Comparison of ENCODE assay signal across 9 mouse cellular contexts in genomic region chr9:32115786-32116185, GRCm38 (mm10). TPM values are rescaled to one million over a fixed set of nuclear protein-coding genes. Genes with fewer than 3 reads are reported as not detected.
DNase-seq lines count a peak whose midpoint lies in the region; ATAC-seq lines count a peak whose summit lies in the region.
"Had no signal": no experiment of that assay in that cellular context is flagged by ENCODE, and none has a peak within 500 bp of the region (broad histone marks: within the 10 kb centered on the region; RNA-seq: fewer than 3 reads in every experiment).

Arhgap32 (plus strand) TSS chr9:32116136.

- H3K9ac ChIP-seq in heart, embryonic 11.5 days (ENCODE audit: low read depth, low read length) = no peak within 1 kb of the TSS
- H3K9ac ChIP-seq in neural tube, embryonic 11.5 days (ENCODE audit: low read length) = no peak within 1 kb of the TSS
- no peak within 1 kb of the TSS for H3K9ac ChIP-seq in neural tube, embryonic 15.5 days (replicated peaks)
- no peak within 1 kb of the TSS for H3K9ac ChIP-seq in intestine, embryonic 16.5 days (ENCODE audit: low read depth, low read length)
- H3K9ac ChIP-seq in liver, embryonic 12.5 days = no peak within 1 kb of the TSS

- no peaks in the 10 kb centered on the region for H3K36me3 ChIP-seq in heart, embryonic 11.5 days (ENCODE audit: control insufficient read depth, insufficient read depth, low read length)
- no peaks in the 10 kb centered on the region for H3K36me3 ChIP-seq in neural tube, embryonic 11.5 days (ENCODE audit: control insufficient read depth, insufficient read depth, low read length)
- no peaks in the 10 kb centered on the region for H3K36me3 ChIP-seq in neural tube, embryonic 15.5 days
- H3K36me3 ChIP-seq in intestine, embryonic 16.5 days (ENCODE audit: control insufficient read depth, insufficient read depth, low read length) = no peaks in the 10 kb centered on the region
- H3K36me3 ChIP-seq in liver, embryonic 12.5 days = no peaks in the 10 kb centered on the region

- H3K9me3 ChIP-seq in heart, embryonic 11.5 days (replicated peaks; ENCODE audit: control insufficient read depth, low read length) = no peaks in the 10 kb centered on the region
- no peaks in the 10 kb centered on the region for H3K9me3 ChIP-seq in neural tube, embryonic 11.5 days (ENCODE audit: control insufficient read depth, low read length)
- H3K9me3 ChIP-seq in neural tube, embryonic 15.5 days (replicated peaks) = no peaks in the 10 kb centered on the region
- no peaks in the 10 kb centered on the region for H3K9me3 ChIP-seq in intestine, embryonic 16.5 days (ENCODE audit: control insufficient read depth, low read length)
- no peaks in the 10 kb centered on the region for H3K9me3 ChIP-seq in liver, embryonic 12.5 days (replicated peaks)

- H3K27ac ChIP-seq in heart, embryonic 11.5 days (ENCODE audit: low read depth, low read length) = no peak within 1 kb of the TSS
- H3K27ac ChIP-seq in neural tube, embryonic 11.5 days (ENCODE audit: low read depth, low read length) = no peak within 1 kb of the TSS
- H3K27ac ChIP-seq in neural tube, embryonic 15.5 days (replicated peaks) = no peak within 1 kb of the TSS
- no peak within 1 kb of the TSS for H3K27ac ChIP-seq in intestine, embryonic 16.5 days (ENCODE audit: low read length)
- no peak within 1 kb of the TSS for H3K27ac ChIP-seq in liver, embryonic 12.5 days
- H3K27ac ChIP-seq: macrophage had no signal

- 89% methylated on average over 1 of the region's 1 CpGs for WGBS in heart, embryonic 11.5 days (ENCODE audit: insufficient replicate concordance)
- whole genome bisulfite sequencing in neural tube, embryonic 11.5 days = 86% methylated on average over 1 of the region's 1 CpGs
- whole genome bisulfite sequencing in neural tube, embryonic 15.5 days = 100% methylated on average over 1 of the region's 1 CpGs
- WGBS in intestine, embryonic 16.5 days = 93% methylated on average over 1 of the region's 1 CpGs
- 68% methylated on average over 1 of the region's 1 CpGs for WGBS in liver, embryonic 12.5 days (ENCODE audit: insufficient replicate concordance)

- H3K27me3 ChIP-seq in heart, embryonic 11.5 days (ENCODE audit: control insufficient read depth, insufficient read depth, low read length) = no peaks in the 10 kb centered on the region
- H3K27me3 ChIP-seq in neural tube, embryonic 11.5 days (ENCODE audit: control insufficient read depth, insufficient read depth, low read length) = no peaks in the 10 kb centered on the region
- H3K27me3 ChIP-seq in neural tube, embryonic 15.5 days (replicated peaks) = no peaks in the 10 kb centered on the region
- H3K27me3 ChIP-seq in intestine, embryonic 16.5 days (replicated peaks; ENCODE audit: control insufficient read depth, insufficient read depth, low read length) = no peaks in the 10 kb centered on the region
- H3K27me3 ChIP-seq in liver, embryonic 12.5 days (replicated peaks) = no peaks in the 10 kb centered on the region

- H3K4me3 ChIP-seq in heart, embryonic 11.5 days (ENCODE audit: low read depth, low read length) = no peak within 1 kb of the TSS
- H3K4me3 ChIP-seq in neural tube, embryonic 11.5 days (ENCODE audit: low read depth, low read length) = no peak within 1 kb of the TSS
- no peak within 1 kb of the TSS for H3K4me3 ChIP-seq in neural tube, embryonic 15.5 days (replicated peaks)
- H3K4me3 ChIP-seq in intestine, embryonic 16.5 days (ENCODE audit: low read length) = no peak within 1 kb of the TSS
- no peak within 1 kb of the TSS for H3K4me3 ChIP-seq in liver, embryonic 12.5 days

- no peak for ATAC-seq in heart, embryonic 11.5 days (replicated peaks; ENCODE audit: insufficient number of reproducible peaks, low FRiP score, low TSS enrichment)
- no peak for ATAC-seq in neural tube, embryonic 11.5 days (ENCODE audit: insufficient read depth, low FRiP score, low TSS enrichment)
- no peak for ATAC-seq in neural tube, embryonic 15.5 days (ENCODE audit: low FRiP score)
- ATAC-seq in intestine, embryonic 16.5 days = 0 out of 2 replicates have a peak, but pooled peaks have one; percentile 40
- ATAC-seq in liver, embryonic 12.5 days = no peak

- peaks cover 9% of the 10 kb centered on the region; the same call in 1 of the 2 replicates for H3K4me1 ChIP-seq in heart, embryonic 11.5 days (ENCODE audit: control insufficient read depth, insufficient read depth, low read length)
- H3K4me1 ChIP-seq in neural tube, embryonic 11.5 days (ENCODE audit: control insufficient read depth, insufficient read depth, low read length) = no peaks in the 10 kb centered on the region
- peaks cover 4% of the 10 kb centered on the region; the same call in 1 of the 2 replicates for H3K4me1 ChIP-seq in neural tube, embryonic 15.5 days
- peaks cover 10% of the 10 kb centered on the region; the same call in 1 of the 2 replicates for H3K4me1 ChIP-seq in intestine, embryonic 16.5 days (ENCODE audit: control insufficient read depth, insufficient read depth, low read length)
- peaks cover 19% of the 10 kb centered on the region for H3K4me1 ChIP-seq in liver, embryonic 12.5 days

- no peak for DNase-seq in heart, adult 18-20 months
- DNase-seq in neural tube, embryonic 11.5 days (ENCODE audit: low spot score) = no peak
- DNase-seq in thymus, postnatal 4 days = peak; percentile 14
- DNase-seq in cerebellum, adult 8-10 months = no peak

- no peak within 1 kb of the TSS for H3K4me2 ChIP-seq in heart, embryonic 11.5 days
- no peak within 1 kb of the TSS for H3K4me2 ChIP-seq in neural tube, embryonic 11.5 days (ENCODE audit: low read depth)
- H3K4me2 ChIP-seq in neural tube, embryonic 15.5 days = no peak within 1 kb of the TSS
- H3K4me2 ChIP-seq in intestine, embryonic 16.5 days (ENCODE audit: low read depth, low read length) = no peak within 1 kb of the TSS
- no peak within 1 kb of the TSS for H3K4me2 ChIP-seq in liver, embryonic 12.5 days

RNA-seq across cellular contexts. Expression of gene Arhgap32, which starts in this region (rescaled TPM):
- total RNA-seq in heart, adult 18-20 months (2021) = 10 to 100 TPM; 15.6 to 20.0 TPM
- polyA plus RNA-seq in heart, embryonic 11.5 days (2014; fragmentation: Nextera tagmentation; extraction: Ambion mirVana) = 3.5 and 3.7 TPM in 2 replicates
- polyA plus RNA-seq in neural tube, embryonic 11.5 days (2014; fragmentation: Nextera tagmentation; extraction: Ambion mirVana) = 11.4 and 11.9 TPM in 2 replicates
- 8.7 and 11.7 TPM in 2 replicates for polyA plus RNA-seq in neural tube, embryonic 15.5 days (2015; fragmentation: Nextera tagmentation; extraction: Ambion mirVana)
- polyA plus RNA-seq in intestine, embryonic 16.5 days (2015; fragmentation: Nextera tagmentation; extraction: Ambion mirVana) = 11.0 and 13.1 TPM in 2 replicates
- polyA plus RNA-seq in liver, embryonic 12.5 days (2016; fragmentation: Nextera tagmentation; extraction: Ambion mirVana) = 0.56 and 0.80 TPM in 2 replicates
